Mouse (Mus musculus) spleen, adult 10 weeks (tissue): ENCODE data around the gene Alg6. TPM values are rescaled to one million over a fixed set of nuclear protein-coding genes. Genes with fewer than 3 reads are reported as not detected.

ENCODE experiments used
- polyA plus RNA-seq: library from polyadenylated mRNA; stranded (reverse); fragments of 350-450 nt; fragmentation: Illumina TruSeq; extraction: RNeasy Lipid Tissue Mini Kit (QIAGEN cat#74804); gene quantifications from one replicate; pipeline ENCODE4 v1.2.3, GENCODE M21; 2015; ENCODE audit warnings: low replicate concordance; ENCODE audit not compliant: insufficient read depth

Alg6 gene
- polyA plus RNA-seq: 11.8 TPM

GRCm38 (mm10) chr4:99714904-99715782 lies at the start of gene Alg6:
Alg6 (plus strand) TSS chr4:99715664.

Other genes with a start within 250 kb of the Alg6 start
- gene Foxd3, start 59.4 kb upstream of the Alg6 start, polyA plus RNA-seq: not detected
- 7.9 TPM for gene Efcab7, start 113.5 kb downstream of the Alg6 start, polyA plus RNA-seq
- 17.4 TPM for gene Pgm1, start 213.8 kb downstream of the Alg6 start, polyA plus RNA-seq
- gene Itgb3bp, start 214.1 kb downstream of the Alg6 start, polyA plus RNA-seq: 17.3 TPM